8 mouse cellular contexts compared by ENCODE assay signal in genomic region chr19:3699508-3700438, GRCm38 (mm10). TPM values are rescaled to one million over a fixed set of nuclear protein-coding genes. Genes with fewer than 3 reads are reported as not detected.
DNase-seq lines count a peak whose midpoint lies in the region; ATAC-seq and TF ChIP-seq lines count a peak whose summit lies in the region.

No protein-coding gene starts in this region.

- peak; percentile 61 for DNase-seq in adipocyte (ENCODE audit: low spot score)
- DNase-seq in embryo, embryonic 9.5 days (ENCODE audit: extremely low spot score) = peak; percentile 85
- peak; percentile 86 for DNase-seq in kidney, postnatal 10 days
- peak; percentile 78 for DNase-seq in liver, embryonic 11.5 days (ENCODE audit: low spot score)
- DNase-seq in stomach, postnatal 0 days (ENCODE audit: low spot score) = peak; percentile 85

- no peaks in the 10 kb centered on the region for H3K36me3 ChIP-seq in C2C12 (ENCODE audit: control insufficient read depth, insufficient read depth)
- no peaks in the 10 kb centered on the region for H3K36me3 ChIP-seq in heart, embryonic 12.5 days
- H3K36me3 ChIP-seq in liver, embryonic 11.5 days (ENCODE audit: control insufficient read depth, insufficient read depth, low read length) = no peaks in the 10 kb centered on the region
- no peaks in the 10 kb centered on the region for H3K36me3 ChIP-seq in neural tube, embryonic 13.5 days
- no peaks in the 10 kb centered on the region for H3K36me3 ChIP-seq in stomach, postnatal 0 days (ENCODE audit: control insufficient read depth, insufficient read depth, low read length)

- no peaks in the 10 kb centered on the region for H3K79me3 ChIP-seq in C2C12 (ENCODE audit: low read depth)

- H3K9me3 ChIP-seq in heart, embryonic 12.5 days (replicated peaks) = no peaks in the 10 kb centered on the region
- no peaks in the 10 kb centered on the region for H3K9me3 ChIP-seq in liver, embryonic 11.5 days (ENCODE audit: control insufficient read depth, low read length)
- no peaks in the 10 kb centered on the region for H3K9me3 ChIP-seq in neural tube, embryonic 13.5 days
- H3K9me3 ChIP-seq in stomach, postnatal 0 days (ENCODE audit: control insufficient read depth, low read length) = no peaks in the 10 kb centered on the region

- WGBS in heart, embryonic 12.5 days = 37% methylated on average over 6 of the region's 6 CpGs
- WGBS in liver, embryonic 11.5 days = 38% methylated on average over 6 of the region's 6 CpGs
- 37% methylated on average over 6 of the region's 6 CpGs for WGBS in neural tube, embryonic 13.5 days
- WGBS in stomach, postnatal 0 days = 33% methylated on average over 6 of the region's 6 CpGs

- H3K79me2 ChIP-seq in C2C12 (ENCODE audit: control insufficient read depth, insufficient read depth) = no peaks in the 10 kb centered on the region

- TF ChIP-seq CTCF in C2C12 (IDR thresholded peaks at IDR 0.05; ENCODE audit: control insufficient read depth, insufficient read depth, insufficient read length) = peak; percentile 66
- peak; percentile 82 for TF ChIP-seq CTCF in stomach, postnatal 0 days (IDR thresholded peaks at IDR 0.05; ENCODE audit: low read depth)

- no peak overlapping the region for H3K4me2 ChIP-seq in heart, embryonic 12.5 days
- no peak overlapping the region for H3K4me2 ChIP-seq in liver, embryonic 11.5 days
- H3K4me2 ChIP-seq in neural tube, embryonic 13.5 days = no peak overlapping the region
- H3K4me2 ChIP-seq in stomach, postnatal 0 days (replicated peaks; ENCODE audit: low read depth) = no peak overlapping the region

- peak; percentile 76 for ATAC-seq in heart, embryonic 12.5 days (ENCODE audit: insufficient number of reproducible peaks, low FRiP score)
- ATAC-seq in liver, embryonic 11.5 days (replicated peaks; ENCODE audit: low FRiP score) = peak; percentile 68
- ATAC-seq in neural tube, embryonic 13.5 days (ENCODE audit: low read depth) = peak; percentile 53; the same call in 1 of the 2 replicates
- ATAC-seq in stomach, postnatal 0 days (ENCODE audit: low FRiP score, low TSS enrichment) = peak; percentile 77

- no peak overlapping the region for H3K4me3 ChIP-seq in C2C12 (ENCODE audit: insufficient read depth, poor library complexity, severe bottlenecking)
- H3K4me3 ChIP-seq in heart, embryonic 12.5 days = no peak overlapping the region
- H3K4me3 ChIP-seq in liver, embryonic 11.5 days (ENCODE audit: low read depth, low read length) = no peak overlapping the region
- H3K4me3 ChIP-seq in neural tube, embryonic 13.5 days = no peak overlapping the region
- no peak overlapping the region for H3K4me3 ChIP-seq in stomach, postnatal 0 days (ENCODE audit: low read depth, low read length)

- H3K9ac ChIP-seq in heart, embryonic 12.5 days = no peak overlapping the region
- no peak overlapping the region for H3K9ac ChIP-seq in liver, embryonic 11.5 days (ENCODE audit: low read depth, low read length)
- no peak overlapping the region for H3K9ac ChIP-seq in neural tube, embryonic 13.5 days
- H3K9ac ChIP-seq in stomach, postnatal 0 days (ENCODE audit: low read length) = no peak overlapping the region

- no peak overlapping the region for H3ac ChIP-seq in C2C12 (ENCODE audit: control insufficient read depth, insufficient read length, low read depth)

- no peak for TF ChIP-seq EP300 in stomach, postnatal 0 days (optimal IDR thresholded peaks at IDR 0.05)

- H3K27me3 ChIP-seq in C2C12 (ENCODE audit: control insufficient read depth, insufficient read depth, insufficient read length) = no peaks in the 10 kb centered on the region
- H3K27me3 ChIP-seq in heart, embryonic 12.5 days (replicated peaks) = no peaks in the 10 kb centered on the region
- H3K27me3 ChIP-seq in liver, embryonic 11.5 days (replicated peaks; ENCODE audit: control insufficient read depth, insufficient read depth, low read length) = no peaks in the 10 kb centered on the region
- no peaks in the 10 kb centered on the region for H3K27me3 ChIP-seq in neural tube, embryonic 13.5 days
- H3K27me3 ChIP-seq in stomach, postnatal 0 days (ENCODE audit: control insufficient read depth, insufficient read depth, low read length) = no peaks in the 10 kb centered on the region

- H3K4me1 ChIP-seq in heart, embryonic 12.5 days (replicated peaks) = no peaks in the 10 kb centered on the region
- H3K4me1 ChIP-seq in liver, embryonic 11.5 days (replicated peaks; ENCODE audit: control insufficient read depth, insufficient read depth, low read length) = 0 out of 2 replicates have a peak, but pooled peaks cover 3% of the 10 kb centered on the region
- H3K4me1 ChIP-seq in neural tube, embryonic 13.5 days (replicated peaks) = no peaks in the 10 kb centered on the region
- H3K4me1 ChIP-seq in stomach, postnatal 0 days (replicated peaks; ENCODE audit: control insufficient read depth, insufficient read depth) = no peaks in the 10 kb centered on the region

- H3K27ac ChIP-seq in heart, embryonic 12.5 days (ENCODE audit: poor library complexity, severe bottlenecking) = no peak overlapping the region
- H3K27ac ChIP-seq in liver, embryonic 11.5 days (ENCODE audit: low read depth, low read length) = no peak overlapping the region
- H3K27ac ChIP-seq in neural tube, embryonic 13.5 days (replicated peaks) = no peak overlapping the region
- no peak overlapping the region for H3K27ac ChIP-seq in stomach, postnatal 0 days (replicated peaks)

TF ChIP-seq in C2C12, 6 proteins besides CTCF, POLR2A, EP300 and RAD21:
- TF ChIP-seq MYOG (IDR thresholded peaks at IDR 0.05; ENCODE audit: control insufficient read depth, extremely low read depth, insufficient read length) (no peak), CEBPB (IDR thresholded peaks at IDR 0.05; ENCODE audit: low read depth) (peak; percentile 52)

RNA-seq across cellular contexts. Expression of gene 1810055G02Rik, which starts 8.3 kb away (rescaled TPM):
- polyA plus RNA-seq in C2C12 (2012; fragmentation: generic; extraction: Trizol) = 61.9 TPM
- polyA plus RNA-seq in heart, embryonic 12.5 days (2016; fragmentation: Nextera tagmentation; extraction: Ambion mirVana) = 25.7 and 26.7 TPM in 2 replicates
- polyA plus RNA-seq in liver, embryonic 11.5 days (2014; fragmentation: Nextera tagmentation; extraction: Ambion mirVana) = 27.9 and 31.3 TPM in 2 replicates
- 38.5 and 42.5 TPM in 2 replicates for polyA plus RNA-seq in neural tube, embryonic 13.5 days (2015; fragmentation: Nextera tagmentation; extraction: Ambion mirVana)
- polyA plus RNA-seq in stomach, postnatal 0 days (2015; fragmentation: Nextera tagmentation; extraction: Ambion mirVana) = 17.1 and 18.8 TPM in 2 replicates

RNA-seq across cellular contexts. Expression of gene Lrp5, which starts 13.4 kb away (rescaled TPM):
- 33.8 TPM for polyA plus RNA-seq in C2C12 (2012; fragmentation: generic; extraction: Trizol)
- 3.3 and 4.2 TPM in 2 replicates for polyA plus RNA-seq in heart, embryonic 12.5 days (2016; fragmentation: Nextera tagmentation; extraction: Ambion mirVana)
- 5.4 and 6.3 TPM in 2 replicates for polyA plus RNA-seq in liver, embryonic 11.5 days (2014; fragmentation: Nextera tagmentation; extraction: Ambion mirVana)
- 1.6 and 1.9 TPM in 2 replicates for polyA plus RNA-seq in neural tube, embryonic 13.5 days (2015; fragmentation: Nextera tagmentation; extraction: Ambion mirVana)
- polyA plus RNA-seq in stomach, postnatal 0 days (2015; fragmentation: Nextera tagmentation; extraction: Ambion mirVana) = 2.6 and 2.7 TPM in 2 replicates
